Mouse (Mus musculus) lung, postnatal 36 days (tissue): Measurements from ENCODE around the gene Cnot3.
"Not testable (repeated sequence)": the region's sequence is repeated elsewhere in the genome, so short reads cannot be mapped to it uniquely, and the experiment has no call there.

Experiments used
- DNase-seq: peaks from one replicate; pipeline ENCODE4 v3.0.0; 2022; ENCODE audit warnings: mixed read lengths

Gene Cnot3

GRCm38 (mm10) chr7:3656966-3657365 is 11.9 kb downstream of the Cnot3 start:
- DNase-seq, result no peak

- no peak for DNase-seq
Observed at GRCm38 (mm10) chr7:3658578-3658977, 13.5 kb downstream of the Cnot3 start.

- peak; percentile 17 for DNase-seq
Observed at GRCm38 (mm10) chr7:3664524-3665214, 19.6 kb downstream of the Cnot3 start.

GRCm38 (mm10) chr7:3665215-3666114 is 20.4 kb downstream of the Cnot3 start, which contains the start of gene Leng1:
Leng1 (minus strand) TSS chr7:3665840.
- peak; percentile 99 for DNase-seq

GRCm38 (mm10) chr7:3666921-3667391 is 21.9 kb downstream of the Cnot3 start:
- peak; percentile 28 for DNase-seq

GRCm38 (mm10) chr7:3674507-3675227 is 29.6 kb downstream of the Cnot3 start:
- peak; percentile 93 for DNase-seq

- DNase-seq, result no peak
Observed at GRCm38 (mm10) chr7:3675228-3675548, 30.1 kb downstream of the Cnot3 start.

- DNase-seq, result no peak
Observed at GRCm38 (mm10) chr7:3676371-3676770, 31.3 kb downstream of the Cnot3 start.

GRCm38 (mm10) chr7:3677342-3677741 is 32.3 kb downstream of the Cnot3 start, which contains the start of gene Tmc4:
Tmc4 (minus strand) TSS chr7:3677553.
- DNase-seq, result peak; percentile 80

- DNase-seq, result no peak
Observed at GRCm38 (mm10) chr7:3683908-3684550, 39.0 kb downstream of the Cnot3 start.

GRCm38 (mm10) chr7:3684698-3685097 is 39.6 kb downstream of the Cnot3 start:
- no peak for DNase-seq

- no peak for DNase-seq
Observed at GRCm38 (mm10) chr7:3685400-3686187, 40.5 kb downstream of the Cnot3 start.

- no peak for DNase-seq
Observed at GRCm38 (mm10) chr7:3691919-3692318, 46.9 kb downstream of the Cnot3 start.

GRCm38 (mm10) chr7:3692382-3692986 is 47.4 kb downstream of the Cnot3 start, which contains the start of gene Tsen34:
Tsen34 (plus strand) TSS chr7:3692863.
- DNase-seq, result no peak

GRCm38 (mm10) chr7:3692987-3693808 is 48.1 kb downstream of the Cnot3 start, which contains the start of gene Mboat7:
Mboat7 (minus strand) TSS chr7:3693523.
- DNase-seq, result peak; percentile 99

GRCm38 (mm10) chr7:3693809-3694075 is 48.7 kb downstream of the Cnot3 start:
- no peak for DNase-seq

- DNase-seq, result peak; percentile 87
Observed at GRCm38 (mm10) chr7:3694076-3694948, 49.2 kb downstream of the Cnot3 start.

GRCm38 (mm10) chr7:3694949-3695305 is 49.9 kb downstream of the Cnot3 start:
- not testable (repeated sequence) for DNase-seq

GRCm38 (mm10) chr7:3698471-3698870 is 53.4 kb downstream of the Cnot3 start:
- no peak for DNase-seq
